Mouse (Mus musculus) limb, embryonic 11.5 days (tissue): ENCODE measurements around the gene Usp5. TPM values are rescaled to one million over a fixed set of nuclear protein-coding genes. Genes with fewer than 3 reads are reported as not detected.

Experiments
- ATAC-seq: fragments of 200-750 bp; cut with Nextera tagmentation; 2 replicates; pipeline ENCODE4 v1.8.0; 2017; ENCODE audit warnings: low read depth; ENCODE audit not compliant: insufficient number of reproducible peaks, low FRiP score, low TSS enrichment
- DNase-seq: peaks from one replicate; pipeline ENCODE4 v3.0.0-alpha.2; 2015; ENCODE audit warnings: low spot score
- H3K27ac ChIP-seq: fragments of 300-500 bp; sonication (generic); replicated peaks from 2 replicates; pipeline ENCODE4 v1.5.1; 2014; ENCODE audit warnings: low read depth, mild to moderate bottlenecking, low read length
- H3K27me3 ChIP-seq: fragments of 300-500 bp; sonication (generic); 2 replicates; pipeline ENCODE4 v1.6.1; 2014; ENCODE audit warnings: mild to moderate bottlenecking, low read length, mixed read lengths; ENCODE audit not compliant: control insufficient read depth, insufficient read depth
- H3K36me3 ChIP-seq: fragments of 300-500 bp; sonication (generic); 2 replicates; pipeline ENCODE4 v1.6.1; 2014; ENCODE audit warnings: mild to moderate bottlenecking, low read length, moderate library complexity, mixed read lengths; ENCODE audit not compliant: control insufficient read depth, insufficient read depth
- H3K4me1 ChIP-seq: fragments of 300-500 bp; sonication (generic); 2 replicates; pipeline ENCODE4 v1.6.1; 2014; ENCODE audit warnings: low read length, mixed read lengths; ENCODE audit not compliant: control insufficient read depth, insufficient read depth
- H3K4me2 ChIP-seq: fragments of 300-500 bp; sonication (generic); 2 replicates; pipeline ENCODE4 v1.6.1; 2014; ENCODE audit warnings: low read depth, mild to moderate bottlenecking, moderate library complexity; ENCODE audit not compliant: severe bottlenecking
- H3K4me3 ChIP-seq: fragments of 300-500 bp; sonication (generic); 2 replicates; pipeline ENCODE4 v1.5.1; 2014; ENCODE audit warnings: low read depth, low read length
- H3K9ac ChIP-seq: fragments of 300-500 bp; sonication (generic); 2 replicates; pipeline ENCODE4 v1.6.1; 2014; ENCODE audit warnings: mild to moderate bottlenecking, low read length
- H3K9me3 ChIP-seq: fragments of 300-500 bp; sonication (generic); 2 replicates; pipeline ENCODE4 v1.6.1; 2016; ENCODE audit warnings: low read length; ENCODE audit not compliant: control insufficient read depth
- WGBS: fragments of 180-500 bp; shearing (Covaris S2); extraction: QIAGEN DNeasy Blood & Tissue Kit; methylation state at CpG from one replicate; pipeline ENCODE4 v1.1.7; 2014; 5-methylcytosine and 5-hydroxymethylcytosine counted together
- polyA plus RNA-seq: library from polyadenylated mRNA; unstranded; fragments of >200 nt; fragmentation: Nextera tagmentation; extraction: Ambion mirVana; gene quantifications from 2 replicates; pipeline ENCODE4 v1.2.1, GENCODE M21; 2014

Usp5 gene
- polyA plus RNA-seq, 1 experiment from 2014 or later, result 152 TPM

DNA sequence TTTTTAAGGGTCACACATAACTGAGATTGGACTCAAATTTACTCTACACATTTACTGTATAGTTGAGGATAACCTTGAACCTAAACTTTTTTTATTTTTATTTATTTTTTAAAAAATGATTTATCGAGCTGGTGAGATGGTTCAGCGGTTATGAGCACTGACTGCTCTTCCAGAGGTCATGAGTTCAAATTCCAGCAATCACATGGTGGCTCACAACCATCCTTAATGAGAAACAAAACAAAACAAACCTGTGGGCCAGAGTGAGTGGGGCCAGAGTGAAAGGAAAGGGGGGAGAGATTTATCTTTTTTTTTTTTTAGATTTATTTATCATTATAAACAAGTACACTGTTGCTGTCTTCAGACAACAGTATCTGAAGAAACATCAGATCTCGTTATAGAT lies 37.4 kb downstream of the Usp5 start:
- ATAC-seq (no peak), DNase-seq (no peak)
- H3K4me2 ChIP-seq, result no peak overlapping the region
- H3K27ac ChIP-seq, result no peak overlapping the region
- H3K9me3 ChIP-seq, result no peaks in the 10 kb centered on the region
- H3K4me1 ChIP-seq, result no peaks in the 10 kb centered on the region
- H3K36me3 ChIP-seq, result no peaks in the 10 kb centered on the region
- H3K9ac ChIP-seq, result no peak overlapping the region
- 89% methylated on average over 3 of the region's 3 CpGs for WGBS
- no peak overlapping the region for H3K4me3 ChIP-seq
- no peaks in the 10 kb centered on the region for H3K27me3 ChIP-seq

- no peaks in the 10 kb centered on the region for H3K9me3 ChIP-seq
- DNase-seq (no peak), ATAC-seq (no peak)
- no peak overlapping the region for H3K4me3 ChIP-seq
- no peaks in the 10 kb centered on the region for H3K4me1 ChIP-seq
- 79% methylated on average over 4 of the region's 4 CpGs for WGBS
- no peak overlapping the region for H3K9ac ChIP-seq
- no peaks in the 10 kb centered on the region for H3K27me3 ChIP-seq
- no peak overlapping the region for H3K27ac ChIP-seq
- no peak overlapping the region for H3K4me2 ChIP-seq
- no peaks in the 10 kb centered on the region for H3K36me3 ChIP-seq
Measured at GRCm38 (mm10) chr6:124790121-124790520, 39.2 kb downstream of the Usp5 start.

- no peaks in the 10 kb centered on the region for H3K36me3 ChIP-seq
- H3K27ac ChIP-seq, result no peak overlapping the region
- WGBS, result 83% methylated on average over 4 of the region's 4 CpGs
- ATAC-seq (no peak), DNase-seq (no peak)
- H3K4me3 ChIP-seq, result no peak overlapping the region
- H3K4me1 ChIP-seq, result no peaks in the 10 kb centered on the region
- no peak overlapping the region for H3K9ac ChIP-seq
- H3K4me2 ChIP-seq, result no peak overlapping the region
- no peaks in the 10 kb centered on the region for H3K27me3 ChIP-seq
- no peaks in the 10 kb centered on the region for H3K9me3 ChIP-seq
Measured at GRCm38 (mm10) chr6:124789519-124789918, 39.8 kb downstream of the Usp5 start.

- Histone ChIP-seq H3K9me3 (no peaks in the 10 kb centered on the region), H3K27ac (no peak overlapping the region), H3K9ac (no peak overlapping the region), H3K27me3 (no peaks in the 10 kb centered on the region), H3K36me3 (no peaks in the 10 kb centered on the region), H3K4me1 (no peaks in the 10 kb centered on the region), H3K4me3 (no peak overlapping the region), H3K4me2 (no peak overlapping the region)
- DNase-seq (no peak), ATAC-seq (no peak)
- 79% methylated on average over 10 of the region's 10 CpGs for WGBS
Measured at GRCm38 (mm10) chr6:124787722-124788121, 41.6 kb downstream of the Usp5 start.

DNA sequence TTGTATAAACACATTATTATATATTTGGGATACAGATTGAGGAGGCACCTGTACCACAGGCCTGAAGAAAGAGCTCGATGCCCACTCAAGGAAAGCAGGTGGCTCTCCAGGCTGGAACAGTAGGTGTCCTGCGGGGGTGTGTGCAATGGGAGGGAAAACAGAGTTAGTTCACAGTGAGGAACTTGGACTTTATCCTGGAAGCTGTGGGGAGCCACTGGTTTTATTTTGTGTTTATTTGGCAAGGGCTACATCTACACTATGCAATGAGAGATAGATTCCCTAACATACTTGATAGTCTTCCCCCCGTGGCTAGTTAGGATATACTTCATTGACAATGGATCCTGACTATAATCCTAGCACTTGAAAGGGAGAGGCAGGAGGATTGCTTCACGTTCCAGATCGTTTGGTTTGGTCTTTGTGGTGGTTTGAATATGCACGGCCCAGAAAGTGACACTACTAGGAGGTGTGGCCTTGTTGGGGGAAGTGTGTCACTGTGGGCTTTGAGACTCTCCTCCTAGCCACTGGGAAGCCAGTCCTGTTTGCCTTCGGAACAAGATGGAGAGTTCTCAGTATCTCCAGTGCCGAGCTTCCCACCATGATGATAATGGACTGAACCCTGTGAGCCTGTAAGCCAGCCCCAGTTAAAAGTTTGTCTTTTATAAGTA lies 42.4 kb downstream of the Usp5 start:
- H3K27ac ChIP-seq, result no peak overlapping the region
- no peaks in the 10 kb centered on the region for H3K4me1 ChIP-seq
- no peaks in the 10 kb centered on the region for H3K9me3 ChIP-seq
- ATAC-seq (no peak), DNase-seq (no peak)
- H3K4me3 ChIP-seq, result no peak overlapping the region
- H3K27me3 ChIP-seq, result no peaks in the 10 kb centered on the region
- H3K9ac ChIP-seq, result no peak overlapping the region
- no peak overlapping the region for H3K4me2 ChIP-seq
- no peaks in the 10 kb centered on the region for H3K36me3 ChIP-seq
- 56% methylated on average over 8 of the region's 8 CpGs for WGBS

GRCm38 (mm10) chr6:124782436-124782835 lies 46.8 kb downstream of the Usp5 start:
- H3K9me3 ChIP-seq, result no peaks in the 10 kb centered on the region
- H3K4me3 ChIP-seq, result no peak overlapping the region
- ATAC-seq (0 out of 2 replicates have a peak, but pooled peaks have one; percentile 31), DNase-seq (peak; percentile 71)
- 19% methylated on average over 6 of the region's 6 CpGs for WGBS
- no peaks in the 10 kb centered on the region for H3K4me1 ChIP-seq
- H3K4me2 ChIP-seq, result no peak overlapping the region
- H3K36me3 ChIP-seq, result no peaks in the 10 kb centered on the region
- H3K27ac ChIP-seq, result no peak overlapping the region
- peaks cover 2% of the 10 kb centered on the region; the same call in 1 of the 2 replicates for H3K27me3 ChIP-seq
- no peak overlapping the region for H3K9ac ChIP-seq

- WGBS, result 88% methylated on average over 7 of the region's 7 CpGs
- H3K36me3 ChIP-seq, result no peaks in the 10 kb centered on the region
- no peaks in the 10 kb centered on the region for H3K4me1 ChIP-seq
- ATAC-seq, result no peak
- no peak overlapping the region for H3K4me3 ChIP-seq
- H3K9ac ChIP-seq, result no peak overlapping the region
- no peak overlapping the region for H3K4me2 ChIP-seq
- no peaks in the 10 kb centered on the region for H3K9me3 ChIP-seq
- H3K27ac ChIP-seq, result no peak overlapping the region
- DNase-seq, result no peak
- H3K27me3 ChIP-seq, result peaks cover 2% of the 10 kb centered on the region; the same call in 1 of the 2 replicates
Measured at GRCm38 (mm10) chr6:124780917-124781316, 48.4 kb downstream of the Usp5 start.

GRCm38 (mm10) chr6:124779984-124780416 lies 49.3 kb downstream of the Usp5 start:
- H3K27me3 ChIP-seq, result peaks cover 2% of the 10 kb centered on the region; the same call in 1 of the 2 replicates
- H3K36me3 ChIP-seq, result no peaks in the 10 kb centered on the region
- H3K9ac ChIP-seq, result 0 out of 2 replicates have a peak overlapping the region, but pooled peaks have one; percentile 28
- H3K27ac ChIP-seq, result no peak overlapping the region
- no peaks in the 10 kb centered on the region for H3K9me3 ChIP-seq
- ATAC-seq (no peak), DNase-seq (no peak)
- WGBS, result 4% methylated on average over 10 of the region's 10 CpGs
- peak overlapping the region; percentile 32 for H3K4me3 ChIP-seq
- peak overlapping the region; percentile 55 for H3K4me2 ChIP-seq
- H3K4me1 ChIP-seq, result no peaks in the 10 kb centered on the region
